Mouse (Mus musculus): ENCODE data around the gene Slc39a11. TPM values are rescaled to one million over a fixed set of nuclear protein-coding genes. Genes with fewer than 3 reads are reported as not detected.

Gene Slc39a11
- 43.9 and 70.3 TPM in 2 replicates for total RNA-seq (2023)

DNA sequence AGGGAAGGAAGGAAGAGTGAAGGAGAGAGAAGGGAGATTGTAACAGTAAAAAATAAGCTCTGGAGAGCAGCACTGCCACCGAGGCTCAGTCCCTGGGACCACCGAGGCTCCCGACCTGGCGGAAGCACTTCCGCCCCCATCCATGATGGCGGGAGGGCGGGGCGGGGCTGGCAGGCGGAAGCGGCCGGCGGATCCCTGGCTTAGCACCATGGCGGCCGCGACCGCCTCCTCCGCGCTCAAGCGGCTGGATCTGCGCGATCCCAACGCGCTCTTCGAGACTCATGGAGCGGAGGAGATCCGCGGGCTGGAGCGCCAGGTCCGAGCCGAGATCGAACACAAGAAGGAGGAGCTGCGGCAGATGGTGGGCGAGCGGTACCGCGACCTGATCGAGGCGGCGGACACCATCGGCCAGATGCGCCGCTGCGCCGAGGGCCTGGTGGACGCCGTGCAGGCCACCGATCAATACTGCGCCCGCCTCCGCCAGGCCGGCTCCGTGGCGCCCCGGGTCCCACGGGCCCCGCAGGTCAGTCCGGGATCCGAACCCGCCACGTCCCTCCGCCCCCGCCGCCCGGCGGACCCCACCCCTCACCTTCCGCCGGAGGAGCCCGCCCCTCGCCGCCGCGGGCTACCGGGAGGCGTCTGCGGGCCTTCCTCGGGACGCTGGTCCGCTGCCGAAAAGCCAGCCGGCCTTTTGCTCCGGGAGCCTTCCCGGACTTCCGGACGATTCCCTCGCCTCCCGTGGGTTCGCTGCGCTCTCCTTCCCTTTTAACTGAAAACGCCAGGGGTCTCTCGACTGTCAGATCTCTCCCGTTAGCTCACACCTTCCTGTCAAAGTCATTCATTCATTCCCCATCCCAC lies at the start of gene Slc39a11:
Gene Slc39a11, minus strand, starts transcription at position 727 of the 858 bp plus-strand sequence.

DNA sequence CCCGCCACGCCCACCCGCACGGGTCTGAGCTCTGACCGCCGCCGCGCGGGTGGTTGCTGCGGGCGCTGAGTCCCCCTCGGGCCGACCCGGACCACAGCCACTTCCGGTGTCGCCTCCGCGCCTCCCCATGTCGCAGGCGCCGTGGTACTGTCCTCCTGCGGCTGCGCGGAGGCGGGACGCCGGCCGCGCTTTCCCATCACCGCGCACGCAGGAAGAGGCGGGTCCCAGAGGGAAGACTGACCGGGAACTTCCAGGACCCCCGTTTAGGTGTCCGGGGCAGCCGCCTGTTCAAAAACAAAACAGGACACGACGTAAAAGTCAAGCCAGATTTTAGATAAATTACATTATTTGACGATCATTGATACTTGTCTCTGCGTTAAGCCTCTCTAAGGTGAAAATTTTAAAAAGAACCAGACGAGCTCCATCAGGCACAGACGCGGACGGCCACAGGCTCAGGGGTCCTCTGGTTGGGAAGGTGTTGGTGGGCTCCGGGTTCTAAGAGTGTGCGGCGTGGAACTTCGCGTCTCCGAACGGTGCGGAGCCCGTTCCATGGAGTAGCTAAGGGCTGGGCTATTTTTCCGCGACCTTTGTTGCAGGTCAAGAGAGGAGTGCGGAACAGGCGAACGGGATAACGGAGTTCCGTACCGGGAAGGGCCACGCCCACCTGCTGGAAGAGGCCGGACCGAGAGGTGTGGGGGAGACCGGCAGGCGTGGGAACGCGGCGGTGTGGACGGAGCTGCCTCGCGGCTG lies 34.3 kb upstream of the Slc39a11 start, which contains the start of the genes Fam104a and D11Wsu47e:
Gene Fam104a, minus strand, starts transcription at position 199 of the 750 bp plus-strand sequence.
Gene D11Wsu47e, plus strand, starts transcription at position 456 of the 750 bp plus-strand sequence.

DNA sequence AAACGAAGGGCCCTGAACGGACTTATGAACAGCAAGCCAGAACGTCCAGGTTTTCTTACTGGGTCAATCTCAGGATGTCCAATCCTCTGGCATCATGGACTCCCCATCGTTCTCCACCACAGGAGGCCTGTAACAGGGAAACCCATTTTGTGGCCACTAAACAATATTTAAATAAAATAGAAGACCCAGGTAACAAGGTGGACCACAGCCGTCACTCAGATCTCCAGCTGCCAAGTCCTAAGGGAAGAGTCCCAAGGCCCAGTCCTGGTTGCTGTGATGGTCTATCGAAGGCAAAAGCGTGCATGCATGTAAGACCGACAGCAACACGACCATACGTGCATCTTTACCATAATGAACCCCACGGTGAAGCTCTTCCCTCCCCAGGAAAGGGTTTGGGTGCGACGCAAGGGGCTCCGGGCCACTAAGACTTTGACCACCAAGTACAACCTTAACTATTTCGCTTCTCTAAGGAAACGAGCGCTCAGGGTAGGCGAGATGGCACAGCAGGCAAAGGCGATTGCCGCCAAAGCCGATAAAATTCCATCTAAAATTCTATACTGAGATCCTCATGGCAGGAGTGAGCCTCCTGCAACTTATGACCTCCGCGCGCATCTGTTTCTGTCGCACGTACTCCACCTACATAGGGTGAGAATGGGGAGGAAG lies 1.1 kb downstream of the Slc39a11 start, which contains the start of gene Cog1:
Gene Cog1, plus strand, starts transcription at position 480 of the 663 bp plus-strand sequence.

DNA sequence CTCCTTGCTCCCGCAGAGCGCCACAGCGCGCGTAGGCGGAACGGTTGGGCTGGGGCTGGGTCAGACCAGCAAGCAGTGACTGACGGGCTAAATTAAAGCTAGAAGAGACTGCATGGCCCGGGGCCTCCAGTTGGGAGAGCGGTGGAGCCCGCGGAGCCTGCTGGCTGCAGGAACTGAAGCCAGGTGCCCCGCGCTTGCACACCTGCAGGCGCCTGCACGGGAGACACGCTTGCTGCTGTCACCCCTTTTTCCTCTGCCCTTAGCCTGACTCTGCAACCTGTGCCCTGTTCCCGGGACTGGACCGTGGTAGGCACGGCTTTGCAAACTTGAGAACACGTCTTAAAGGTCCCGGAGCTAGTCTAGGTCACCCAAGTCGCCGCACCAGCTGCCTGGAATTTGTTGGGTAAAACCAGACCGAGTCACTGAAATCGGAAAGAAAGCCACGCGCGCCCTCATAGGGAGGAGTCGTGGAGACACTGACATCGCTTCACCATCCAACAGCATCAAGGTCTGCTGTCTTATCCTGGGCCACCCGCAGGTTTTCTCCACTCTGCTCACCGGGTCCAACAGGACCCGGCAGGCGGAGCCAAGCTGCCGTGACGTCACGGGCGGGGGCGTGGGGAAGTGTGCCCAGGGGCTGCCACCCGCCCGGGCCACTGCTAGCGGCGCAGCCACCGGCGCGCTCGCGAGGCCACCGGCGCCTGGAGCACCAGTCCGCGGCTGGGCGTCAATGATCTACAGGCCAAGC lies 31.0 kb downstream of the Slc39a11 start, which contains the start of gene Sstr2:
Gene Sstr2, plus strand, starts transcription at position 671 of the 748 bp plus-strand sequence.

Other genes with a start within 250 kb of the Slc39a11 start
- gene Sstr2, start 30.7 kb downstream of the Slc39a11 start, total RNA-seq (2023) = not detected in 2 replicates
- 23.1 and 25.1 TPM in 2 replicates for gene Cog1, start 910 bp downstream of the Slc39a11 start, total RNA-seq (2023)
- 17.0 and 17.5 TPM in 2 replicates for gene Fam104a, start 34.1 kb upstream of the Slc39a11 start, total RNA-seq (2023)
- gene D11Wsu47e, start 34.3 kb upstream of the Slc39a11 start, total RNA-seq (2023) = 6.9 and 9.9 TPM in 2 replicates
- gene Cpsf4l, start 59.9 kb upstream of the Slc39a11 start, total RNA-seq (2023) = not detected in 2 replicates
- 27.8 and 30.6 TPM in 2 replicates for gene Cdc42ep4, start 101.8 kb upstream of the Slc39a11 start, total RNA-seq (2023)

All from neutrophil, adult 65 days (primary cell).